27 mouse cellular contexts compared by ENCODE assay signal in genomic region chr7:44624828-44625227, GRCm38 (mm10). TPM values are rescaled to one million over a fixed set of nuclear protein-coding genes. Genes with fewer than 3 reads are reported as not detected.
DNase-seq lines count a peak whose midpoint lies in the region.
"Had no signal": no experiment of that assay in that cellular context is flagged by ENCODE, and none has a peak within 500 bp of the region (broad histone marks: within the 10 kb centered on the region; RNA-seq: fewer than 3 reads in every experiment).

No protein-coding gene starts in this region.

- H3K4me3 ChIP-seq in heart, embryonic 10.5 days, result no peak overlapping the region
- H3K4me3 ChIP-seq: erythroblast, embryonic 14.5 days; heart, embryonic 15.5 days; layer of hippocampus, adult 2 months; midbrain, embryonic 10.5 days; midbrain, embryonic 15.5 days; neural tube, embryonic 15.5 days; stomach, embryonic 15.5 days had no signal

- peaks cover 39% of the 10 kb centered on the region for H3K27me3 ChIP-seq in heart, embryonic 10.5 days (ENCODE audit: insufficient read depth, poor library complexity, severe bottlenecking)
- H3K27me3 ChIP-seq: midbrain, embryonic 15.5 days; stomach, embryonic 15.5 days had no signal

- 52% methylated on average over 14 of the region's 14 CpGs for WGBS in heart, embryonic 10.5 days

- H3K4me1 ChIP-seq in heart, embryonic 10.5 days, result no peaks in the 10 kb centered on the region
- H3K4me1 ChIP-seq: heart, embryonic 15.5 days; midbrain, embryonic 15.5 days; neural tube, embryonic 15.5 days; stomach, embryonic 15.5 days had no signal

- no peaks in the 10 kb centered on the region for H3K9me3 ChIP-seq in heart, embryonic 10.5 days
- H3K9me3 ChIP-seq: heart, embryonic 15.5 days; midbrain, embryonic 10.5 days; midbrain, embryonic 15.5 days; neural tube, embryonic 15.5 days; stomach, embryonic 15.5 days had no signal

- H3K36me3 ChIP-seq in heart, embryonic 10.5 days, result no peaks in the 10 kb centered on the region
- H3K36me3 ChIP-seq: heart, embryonic 15.5 days; midbrain, embryonic 10.5 days; midbrain, embryonic 15.5 days; neural tube, embryonic 15.5 days; stomach, embryonic 15.5 days had no signal

- no peak overlapping the region for H3K27ac ChIP-seq in heart, embryonic 10.5 days
- H3K27ac ChIP-seq: heart, embryonic 15.5 days; layer of hippocampus, adult 2 months; liver, embryonic 14.5 days; midbrain, embryonic 10.5 days; midbrain, embryonic 15.5 days; neural tube, embryonic 15.5 days; stomach, embryonic 15.5 days had no signal

- DNase-seq in heart, adult 11 months, result peak; percentile 81
- DNase-seq in heart, embryonic 10.5 days (ENCODE audit: low spot score), result no peak
- peak; percentile 94 for DNase-seq in brain, adult 2 months (ENCODE audit: low read depth, low spot score)
- peak; percentile 76 for DNase-seq in cerebellum, adult 8-10 months
- DNase-seq in cerebellum, postnatal 25 days, result peak; percentile 92 to 95
- DNase-seq in ovary, postnatal 14 days (ENCODE audit: low spot score), result no peak
- no peak for DNase-seq in thymus, postnatal 0 days (ENCODE audit: low spot score)
- no peak for DNase-seq in layer of hippocampus, postnatal 14 days (ENCODE audit: low spot score in 2 of 2)
- DNase-seq: adrenal gland, postnatal 10 days; gastrocnemius, postnatal 10 days; kidney, adult 9 months; kidney, postnatal 36 days; liver; lung, adult 2 months; right cerebral cortex, postnatal 25 days; thymus, postnatal 25 days had no signal

RNA-seq across cellular contexts. Expression of gene Kcnc3, which starts 34.4 kb away (rescaled TPM):
- 0.02 and 0.24 TPM in 2 replicates for polyA plus RNA-seq in heart, embryonic 10.5 days (2016; fragmentation: Nextera tagmentation; extraction: Ambion mirVana)
- 0.03 TPM in 1 of 2 replicates, not detected in the other for polyA plus RNA-seq in thymus, postnatal 0 days (2015; fragmentation: Nextera tagmentation; extraction: Ambion mirVana)
- total RNA-seq in layer of hippocampus, postnatal 14 days (2021), result 100 to 1,000 TPM; 146 to 149 TPM
- total RNA-seq: MEL had no signal

RNA-seq across cellular contexts. Expression of gene Myh14, which starts 45.8 kb away (rescaled TPM):
- 0.68 and 2.4 TPM in 2 replicates for polyA plus RNA-seq in heart, embryonic 10.5 days (2016; fragmentation: Nextera tagmentation; extraction: Ambion mirVana)
- 0.66 and 1.0 TPM in 2 replicates for polyA plus RNA-seq in thymus, postnatal 0 days (2015; fragmentation: Nextera tagmentation; extraction: Ambion mirVana)
- 10 to 100 TPM; 20.9 to 24.6 TPM for total RNA-seq in layer of hippocampus, postnatal 14 days (2021)
- total RNA-seq: megakaryocyte progenitor cell, adult 5-6 weeks had no signal

RNA-seq across cellular contexts. Expression of gene Napsa, which starts 52.6 kb away (rescaled TPM):
- polyA plus RNA-seq in heart, embryonic 10.5 days (2016; fragmentation: Nextera tagmentation; extraction: Ambion mirVana), result 0.64 TPM in 1 of 2 replicates, not detected in the other
- 11.1 and 11.3 TPM in 2 replicates for polyA plus RNA-seq in thymus, postnatal 0 days (2015; fragmentation: Nextera tagmentation; extraction: Ambion mirVana)
- under 1 TPM in 1 of 2 experiments, not detected in 1; 0.30 TPM for total RNA-seq in layer of hippocampus, postnatal 14 days (2021)
- total RNA-seq: layer of hippocampus, adult 2 months; left cerebral cortex, postnatal 14 days; MEL had no signal

Comparison
In these comparisons a context has a peak if more than half of its experiments do, and no peak if none do; other contexts are left out.
1. DNase-seq: peak in heart, adult 11 months (single experiment), brain, adult 2 months (single experiment), cerebellum, adult 8-10 months (single experiment) and cerebellum, postnatal 25 days (2 of 2); none in heart, embryonic 10.5 days (single experiment), ovary, postnatal 14 days (single experiment), thymus, postnatal 0 days (single experiment) and layer of hippocampus, postnatal 14 days (0 of 2).